Mouse (Mus musculus) kidney, embryonic 15.5 days (tissue): ENCODE measurements at regions not wholly inside any gene's neighbourhood (a gene's known extent, or its start where the extent isn't known, plus 50 kb on each side); places are given as distances from the start of the nearest gene placed in this dataset.
A peak's percentile ranks its signal among the peaks of the same experiment; 100 is the strongest.

ENCODE experiments used
- ATAC-seq: fragments of 200-750 bp; cut with Nextera tagmentation; replicated peaks from 2 replicates; pipeline ENCODE4 v1.8.0; 2017; ENCODE audit warnings: moderate TSS enrichment; ENCODE audit not compliant: low FRiP score
- H3K27ac ChIP-seq: fragments of 300-500 bp; sonication (generic); 2 replicates; pipeline ENCODE4 v1.5.1; 2015; ENCODE audit warnings: mild to moderate bottlenecking, inconsistent platforms
- H3K27me3 ChIP-seq: fragments of 300-500 bp; sonication (generic); 2 replicates; pipeline ENCODE4 v1.6.1; 2015; ENCODE audit warnings: inconsistent platforms
- H3K36me3 ChIP-seq: fragments of 300-500 bp; sonication (generic); 2 replicates; pipeline ENCODE4 v1.6.1; 2015; ENCODE audit warnings: inconsistent platforms
- H3K4me1 ChIP-seq: fragments of 300-500 bp; sonication (generic); 2 replicates; pipeline ENCODE4 v1.6.1; 2015; ENCODE audit warnings: inconsistent platforms
- H3K4me2 ChIP-seq: fragments of 300-500 bp; sonication (generic); 2 replicates; pipeline ENCODE4 v1.6.1; 2015; ENCODE audit warnings: moderate library complexity, mild to moderate bottlenecking, inconsistent platforms
- H3K4me3 ChIP-seq: fragments of 300-500 bp; sonication (generic); replicated peaks from 2 replicates; pipeline ENCODE4 v1.5.1; 2015; ENCODE audit warnings: mild to moderate bottlenecking, inconsistent platforms
- H3K9ac ChIP-seq: fragments of 300-500 bp; sonication (generic); 2 replicates; pipeline ENCODE4 v1.6.1; 2015; ENCODE audit warnings: mild to moderate bottlenecking, inconsistent platforms
- H3K9me3 ChIP-seq: fragments of 300-500 bp; sonication (generic); replicated peaks from 2 replicates; pipeline ENCODE4 v1.6.1; 2016; ENCODE audit warnings: inconsistent platforms
- WGBS: fragments of 180-500 bp; shearing (Covaris S2); methylation state at CpG from one replicate; pipeline ENCODE4 v1.1.7; 2015; ENCODE audit warnings: mixed read lengths; 5-methylcytosine and 5-hydroxymethylcytosine counted together

GRCm38 (mm10) chr15:59830553-59831462 lies 185.6 kb downstream of the 4933412E24Rik start:
- WGBS: 81% methylated on average over 17 of the region's 17 CpGs
- Histone ChIP-seq H3K27me3 (no peaks in the 10 kb centered on the region), H3K4me1 (peaks cover 25% of the 10 kb centered on the region), H3K4me2 (no peak overlapping the region), H3K36me3 (no peaks in the 10 kb centered on the region), H3K27ac (no peak overlapping the region), H3K9ac (no peak overlapping the region), H3K9me3 (no peaks in the 10 kb centered on the region), H3K4me3 (no peak overlapping the region)
- no peak for ATAC-seq

DNA sequence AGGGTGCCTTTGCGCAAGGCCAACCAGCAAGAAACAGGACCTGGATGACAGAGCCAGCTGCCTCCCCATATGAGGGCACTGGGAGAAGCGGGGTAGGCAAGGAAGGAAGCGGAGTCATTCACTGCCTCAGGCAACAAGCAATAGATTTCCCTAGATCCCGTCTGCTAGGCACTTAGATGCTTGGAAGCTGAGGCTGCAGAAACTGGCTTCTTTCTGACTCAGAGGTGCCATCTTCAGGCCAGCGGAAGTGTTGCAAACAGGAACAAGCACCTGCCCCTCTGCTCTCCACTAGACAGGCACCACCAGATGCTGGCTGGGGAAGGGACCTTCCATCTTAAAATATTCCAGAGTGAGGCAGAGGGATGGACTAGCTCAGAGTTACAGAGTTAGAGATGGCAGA lies 188.0 kb downstream of the 4933412E24Rik start:
- ATAC-seq: no peak
- H3K9ac ChIP-seq: no peak overlapping the region
- H3K9me3 ChIP-seq: no peaks in the 10 kb centered on the region
- H3K27ac ChIP-seq: no peak overlapping the region
- H3K4me2 ChIP-seq: peak overlapping the region; percentile 10; the same call in 1 of the 2 replicates
- no peaks in the 10 kb centered on the region for H3K36me3 ChIP-seq
- peaks cover 37% of the 10 kb centered on the region for H3K4me1 ChIP-seq
- no peaks in the 10 kb centered on the region for H3K27me3 ChIP-seq
- 23% methylated on average over 5 of the region's 5 CpGs for WGBS
- H3K4me3 ChIP-seq: no peak overlapping the region

DNA sequence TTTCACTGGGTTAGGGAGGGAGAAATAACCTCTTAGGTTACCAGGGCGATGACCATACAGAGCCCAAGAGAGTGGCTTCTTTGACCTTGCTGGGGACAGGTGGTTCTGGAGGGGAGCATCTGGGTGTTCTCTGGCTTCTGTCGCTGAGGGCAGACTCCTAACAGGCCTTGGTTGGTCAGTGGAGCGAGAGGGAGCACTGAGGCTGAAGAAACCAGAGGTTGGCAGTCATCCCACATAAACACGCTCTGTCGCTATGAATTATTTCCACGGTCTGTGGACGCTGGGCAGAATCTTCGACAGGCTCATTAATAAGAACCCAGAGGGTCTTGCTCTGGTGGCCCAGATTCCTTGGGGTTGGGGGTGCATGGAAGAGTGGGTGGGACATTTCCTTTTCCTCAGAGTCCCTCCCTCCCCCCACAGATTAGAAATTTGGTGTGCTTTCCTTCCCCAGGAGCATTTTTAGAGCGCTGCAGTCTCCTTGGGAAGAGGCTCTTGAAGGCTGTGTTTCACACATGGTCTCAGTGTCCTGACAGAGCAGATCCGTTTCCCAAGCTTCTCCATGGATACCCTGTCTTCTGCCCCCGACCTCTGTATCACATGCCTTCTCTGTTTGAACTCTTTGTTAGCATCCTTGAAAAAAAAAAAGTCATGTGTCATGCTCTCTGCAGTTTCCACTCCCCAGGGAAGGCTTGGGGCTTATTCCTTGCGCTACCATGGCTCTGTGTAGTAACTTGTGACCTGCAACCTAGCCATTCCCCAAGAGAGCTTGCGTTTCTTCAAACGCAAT lies 190.1 kb downstream of the 4933412E24Rik start:
- H3K4me3 ChIP-seq: no peak overlapping the region
- H3K27ac ChIP-seq: peak overlapping the region; percentile 75
- peaks cover 47% of the 10 kb centered on the region for H3K4me1 ChIP-seq
- no peaks in the 10 kb centered on the region for H3K36me3 ChIP-seq
- ATAC-seq: peak; percentile 88
- H3K9ac ChIP-seq: no peak overlapping the region
- H3K9me3 ChIP-seq: no peaks in the 10 kb centered on the region
- WGBS: 15% methylated on average over 14 of the region's 14 CpGs
- peak overlapping the region; percentile 17 for H3K4me2 ChIP-seq
- H3K27me3 ChIP-seq: no peaks in the 10 kb centered on the region

DNA sequence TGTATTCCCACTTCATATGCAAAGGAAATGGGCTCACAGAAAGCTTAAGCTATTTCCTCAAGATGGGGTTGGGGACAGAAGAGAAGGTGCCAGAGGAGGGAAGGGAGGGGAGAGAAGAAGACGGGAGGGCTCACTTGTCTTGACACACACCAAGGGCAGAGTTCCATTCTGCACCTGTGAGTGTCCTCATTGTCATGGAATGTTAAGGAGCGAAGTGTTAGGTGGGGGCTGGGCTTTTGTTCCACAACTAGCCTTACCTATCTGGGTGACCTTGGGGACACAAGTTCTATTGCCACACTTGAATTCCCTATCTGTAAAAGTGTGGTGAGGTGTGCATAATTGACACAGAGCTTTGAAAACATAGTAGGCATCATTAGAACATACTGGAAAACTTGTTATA lies 192.5 kb downstream of the 4933412E24Rik start:
- no peaks in the 10 kb centered on the region for H3K27me3 ChIP-seq
- no peak for ATAC-seq
- no peak overlapping the region for H3K9ac ChIP-seq
- no peak overlapping the region for H3K4me2 ChIP-seq
- no peak overlapping the region for H3K4me3 ChIP-seq
- H3K9me3 ChIP-seq: no peaks in the 10 kb centered on the region
- WGBS: 52% methylated on average over 2 of the region's 2 CpGs
- H3K27ac ChIP-seq: no peak overlapping the region
- no peaks in the 10 kb centered on the region for H3K36me3 ChIP-seq
- H3K4me1 ChIP-seq: peaks cover 47% of the 10 kb centered on the region

DNA sequence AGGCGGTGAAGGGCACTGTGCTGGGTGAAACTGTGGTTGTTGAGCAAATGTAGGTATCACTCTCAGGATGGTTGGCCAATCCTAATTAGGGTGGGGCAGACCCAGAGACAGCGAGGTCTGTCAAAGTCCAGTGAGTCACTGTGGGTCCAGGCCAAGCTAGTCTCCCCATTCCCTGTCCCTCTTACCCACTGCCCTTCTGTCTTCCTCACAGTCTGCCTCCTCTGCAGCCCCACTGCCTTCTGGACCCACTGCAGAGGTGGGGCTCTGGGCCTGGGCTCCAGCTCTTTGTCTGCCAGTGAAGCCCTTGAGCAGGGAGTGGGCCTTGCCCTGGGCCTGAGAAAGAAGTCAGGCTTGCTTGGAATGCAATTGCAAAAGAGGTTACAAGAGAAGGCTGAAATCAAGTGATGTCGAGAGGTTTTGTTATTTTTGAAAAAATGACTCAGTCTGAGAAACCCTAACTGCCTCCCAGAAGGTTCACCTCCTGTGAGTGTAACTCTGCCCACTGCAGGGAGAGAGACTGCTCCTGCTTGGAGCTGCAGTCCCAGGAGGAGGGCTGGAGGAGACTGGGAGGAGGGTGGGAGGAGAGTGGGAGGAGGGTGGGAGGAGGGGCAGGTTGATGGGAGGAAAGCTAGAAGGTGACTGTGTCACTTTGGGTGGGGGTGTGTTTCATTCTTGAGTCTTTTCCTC lies 193.3 kb downstream of the 4933412E24Rik start:
- Histone ChIP-seq H3K36me3 (no peaks in the 10 kb centered on the region), H3K27me3 (no peaks in the 10 kb centered on the region), H3K9ac (no peak overlapping the region), H3K4me3 (no peak overlapping the region), H3K4me2 (no peak overlapping the region), H3K27ac (peak overlapping the region; percentile 85), H3K4me1 (peaks cover 44% of the 10 kb centered on the region), H3K9me3 (no peaks in the 10 kb centered on the region)
- peak; percentile 50 for ATAC-seq
- 47% methylated on average over 3 of the region's 3 CpGs for WGBS

GRCm38 (mm10) chr15:59820317-59820716 lies 196.1 kb downstream of the 4933412E24Rik start:
- Histone ChIP-seq H3K4me2 (no peak overlapping the region), H3K27me3 (no peaks in the 10 kb centered on the region), H3K9ac (no peak overlapping the region), H3K4me1 (peaks cover 17% of the 10 kb centered on the region), H3K27ac (no peak overlapping the region), H3K36me3 (no peaks in the 10 kb centered on the region), H3K9me3 (no peaks in the 10 kb centered on the region), H3K4me3 (no peak overlapping the region)
- no peak for ATAC-seq
- 79% methylated on average over 10 of the region's 10 CpGs for WGBS

DNA sequence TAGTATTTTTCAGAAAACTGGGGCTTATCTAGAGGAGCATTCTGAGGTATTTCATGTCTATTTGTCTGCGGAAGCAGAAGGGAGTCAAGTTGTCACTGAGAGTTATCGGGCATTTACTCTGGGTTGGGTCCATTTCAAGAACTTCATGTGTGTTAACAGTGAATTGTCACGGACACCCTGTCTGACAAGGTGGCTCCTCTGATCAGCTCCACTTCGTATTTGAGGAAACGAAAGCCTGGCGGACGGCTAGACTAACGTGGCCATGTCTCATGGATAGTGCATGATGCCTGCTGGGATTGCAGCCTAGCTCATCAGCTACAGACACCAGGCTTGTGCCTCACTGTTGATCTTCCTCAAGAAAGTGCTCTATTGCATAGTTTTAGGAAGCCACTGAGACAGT lies 200.4 kb downstream of the 4933412E24Rik start:
- H3K9ac ChIP-seq: no peak overlapping the region
- no peaks in the 10 kb centered on the region for H3K9me3 ChIP-seq
- no peaks in the 10 kb centered on the region for H3K36me3 ChIP-seq
- ATAC-seq: no peak
- H3K4me2 ChIP-seq: no peak overlapping the region
- 89% methylated on average over 8 of the region's 8 CpGs for whole genome bisulfite sequencing
- no peak overlapping the region for H3K27ac ChIP-seq
- H3K4me3 ChIP-seq: no peak overlapping the region
- H3K27me3 ChIP-seq: no peaks in the 10 kb centered on the region
- H3K4me1 ChIP-seq: 0 out of 2 replicates have a peak, but pooled peaks cover 2% of the 10 kb centered on the region

DNA sequence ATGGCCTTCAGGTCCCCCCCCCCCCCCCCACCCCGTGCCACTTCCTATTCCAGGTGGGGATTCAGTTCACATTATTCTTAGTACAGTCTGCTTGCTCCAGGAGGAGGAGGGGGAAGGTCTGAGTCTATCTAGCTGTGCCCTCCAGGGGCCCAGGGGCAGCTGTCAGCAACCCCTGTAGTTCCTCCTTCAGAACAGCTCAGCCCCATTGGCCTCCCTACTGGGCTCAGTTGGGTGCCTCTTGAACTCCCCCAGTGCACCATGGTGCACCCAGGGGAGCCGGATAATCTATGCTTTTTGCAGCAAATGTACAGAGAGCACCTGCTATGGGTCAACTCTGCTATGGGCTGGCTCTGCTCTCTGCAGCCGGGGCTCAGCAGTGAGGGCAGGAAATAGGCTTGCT lies 204.8 kb downstream of the 4933412E24Rik start:
- Histone ChIP-seq H3K4me3 (no peak overlapping the region), H3K9me3 (no peaks in the 10 kb centered on the region), H3K27ac (no peak overlapping the region), H3K9ac (no peak overlapping the region), H3K27me3 (no peaks in the 10 kb centered on the region), H3K36me3 (no peaks in the 10 kb centered on the region), H3K4me2 (no peak overlapping the region), H3K4me1 (0 out of 2 replicates have a peak, but pooled peaks cover 2% of the 10 kb centered on the region)
- ATAC-seq: no peak
- WGBS: 42% methylated on average over 3 of the region's 3 CpGs

DNA sequence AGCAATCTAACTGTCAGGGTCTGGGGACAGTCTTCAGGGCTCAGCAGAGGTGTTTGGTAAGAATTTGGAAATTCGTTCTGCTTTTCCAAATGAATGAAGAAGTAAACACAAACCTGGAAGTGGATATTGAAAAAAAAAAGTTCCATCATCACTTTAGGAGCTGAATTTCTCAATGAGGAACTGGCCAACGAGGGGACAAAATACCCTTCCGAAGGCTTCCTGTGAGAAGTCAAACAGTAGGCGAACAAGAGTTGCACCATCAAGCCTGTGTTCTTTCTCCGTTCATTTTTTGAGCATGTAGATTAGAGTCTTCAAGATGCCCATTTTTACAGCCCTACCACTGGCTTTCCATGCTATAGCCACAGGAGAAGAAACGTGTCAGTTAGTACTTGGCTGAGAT lies 207.1 kb downstream of the 4933412E24Rik start:
- Histone ChIP-seq H3K4me3 (no peak overlapping the region), H3K36me3 (no peaks in the 10 kb centered on the region), H3K9me3 (no peaks in the 10 kb centered on the region), H3K9ac (no peak overlapping the region), H3K27ac (no peak overlapping the region), H3K4me1 (no peaks in the 10 kb centered on the region), H3K27me3 (no peaks in the 10 kb centered on the region), H3K4me2 (no peak overlapping the region)
- no peak for ATAC-seq
- WGBS: 93% methylated on average over 6 of the region's 6 CpGs

GRCm38 (mm10) chr15:59807723-59808122 lies 208.7 kb downstream of the 4933412E24Rik start:
- H3K4me2 ChIP-seq: no peak overlapping the region
- no peaks in the 10 kb centered on the region for H3K36me3 ChIP-seq
- no peaks in the 10 kb centered on the region for H3K4me1 ChIP-seq
- H3K9ac ChIP-seq: no peak overlapping the region
- H3K9me3 ChIP-seq: no peaks in the 10 kb centered on the region
- no peak overlapping the region for H3K27ac ChIP-seq
- H3K27me3 ChIP-seq: no peaks in the 10 kb centered on the region
- ATAC-seq: no peak
- no peak overlapping the region for H3K4me3 ChIP-seq
- 90% methylated on average over 6 of the region's 6 CpGs for WGBS

DNA sequence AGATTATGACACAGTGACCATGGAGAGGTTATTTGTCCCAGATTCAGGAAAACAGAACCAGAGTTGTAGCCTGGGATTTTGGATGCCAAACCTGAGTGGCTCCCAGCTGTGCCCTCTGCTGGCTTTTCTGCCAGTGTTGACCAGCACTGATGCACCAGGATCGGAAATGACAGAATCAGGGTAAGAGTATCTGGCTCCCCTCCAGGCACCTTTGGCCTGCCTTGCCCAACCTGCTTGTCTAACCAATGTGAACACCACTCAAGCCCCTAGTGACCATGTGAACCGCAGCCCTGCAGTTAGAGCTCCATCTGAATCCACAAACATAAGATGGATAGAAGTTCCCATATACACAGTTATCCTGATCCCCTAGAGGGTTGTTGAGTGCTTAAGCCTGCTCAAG lies 210.6 kb downstream of the 4933412E24Rik start:
- WGBS: 83% methylated on average over 2 of the region's 2 CpGs
- no peak overlapping the region for H3K4me2 ChIP-seq
- H3K9me3 ChIP-seq: no peaks in the 10 kb centered on the region
- H3K4me3 ChIP-seq: no peak overlapping the region
- no peaks in the 10 kb centered on the region for H3K27me3 ChIP-seq
- H3K9ac ChIP-seq: no peak overlapping the region
- no peak overlapping the region for H3K27ac ChIP-seq
- no peak for ATAC-seq
- no peaks in the 10 kb centered on the region for H3K4me1 ChIP-seq
- H3K36me3 ChIP-seq: no peaks in the 10 kb centered on the region

GRCm38 (mm10) chr15:59804821-59805220 lies 211.6 kb downstream of the 4933412E24Rik start:
- H3K36me3 ChIP-seq: no peaks in the 10 kb centered on the region
- no peaks in the 10 kb centered on the region for H3K9me3 ChIP-seq
- no peaks in the 10 kb centered on the region for H3K27me3 ChIP-seq
- H3K4me1 ChIP-seq: no peaks in the 10 kb centered on the region
- 92% methylated on average over 2 of the region's 2 CpGs for WGBS
- no peak overlapping the region for H3K4me2 ChIP-seq
- no peak overlapping the region for H3K27ac ChIP-seq
- H3K9ac ChIP-seq: no peak overlapping the region
- ATAC-seq: no peak
- no peak overlapping the region for H3K4me3 ChIP-seq
